Mouse (Mus musculus) gastrocnemius, adult 18-20 months (tissue): ENCODE measurements around the gene Frrs1. TPM values are rescaled to one million over a fixed set of nuclear protein-coding genes. Genes with fewer than 3 reads are reported as not detected.

Experiments
- total RNA-seq, 2 experiments: library from RNA; stranded (reverse); gene quantifications; 2 replicates each; pipeline ENCODE4 v1.2.3; 2021

Frrs1 gene
- total RNA-seq, 2 experiments from 2014 or later: 1.9 to 2.3 TPM

Other genes starting within 250 kb of the Frrs1 start
- gene Trmt13, start 244.9 kb upstream of the Frrs1 start, total RNA-seq: 1 to 10 TPM; 3.3 to 4.6 TPM
- gene Mfsd14a, start 196.8 kb upstream of the Frrs1 start, total RNA-seq: 10 to 100 TPM; 10.5 to 11.0 TPM
- gene Gm43191, start 178.2 kb upstream of the Frrs1 start, total RNA-seq: not detected
- 1 to 10 TPM; 6.2 to 6.5 TPM for gene Slc35a3, start 146.6 kb upstream of the Frrs1 start, total RNA-seq
- 100 to 1,000 TPM; 606 to 681 TPM for gene Agl, start 51.3 kb upstream of the Frrs1 start, total RNA-seq
- not detected for gene 4930455H04Rik, start 108.8 kb downstream of the Frrs1 start, total RNA-seq
- 10 to 100 TPM; 19.4 to 30.3 TPM for gene Palmd, start 109.5 kb downstream of the Frrs1 start, total RNA-seq